Mouse (Mus musculus) liver, postnatal 0 days (tissue): ENCODE results near the gene Gm10181. TPM values are rescaled to one million over a fixed set of nuclear protein-coding genes. Genes with fewer than 3 reads are reported as not detected.
"Not testable (repeated sequence)": the region's sequence is repeated elsewhere in the genome, so short reads cannot be mapped to it uniquely, and the experiment has no call there.

Experiments
- ATAC-seq: fragments of 200-750 bp; cut with Nextera tagmentation; 2 replicates; pipeline ENCODE4 v1.8.0; 2017; ENCODE audit warnings: mild to moderate bottlenecking, moderate library complexity
- DNase-seq: peaks from one replicate; pipeline ENCODE4 v3.0.0-alpha.2; 2016
- H3K27ac ChIP-seq: fragments of 300-500 bp; sonication (generic); 2 replicates; pipeline ENCODE4 v1.5.1; 2014; ENCODE audit warnings: antibody characterized with exemption, moderate library complexity, mild to moderate bottlenecking, low read depth
- H3K27me3 ChIP-seq: fragments of 300-500 bp; sonication (generic); 2 replicates; pipeline ENCODE4 v1.6.1; 2014; ENCODE audit warnings: low read length, control low read depth, mixed read lengths; ENCODE audit not compliant: insufficient read depth
- H3K36me3 ChIP-seq: fragments of 300-500 bp; sonication (generic); replicated peaks from 2 replicates; pipeline ENCODE4 v1.6.1; 2014; ENCODE audit warnings: mild to moderate bottlenecking, control low read depth, low read length, moderate library complexity, mixed read lengths; ENCODE audit not compliant: insufficient read depth
- H3K4me1 ChIP-seq: fragments of 300-500 bp; sonication (generic); 2 replicates; pipeline ENCODE4 v1.6.1; 2014; ENCODE audit warnings: antibody characterized with exemption, mild to moderate bottlenecking, control low read depth; ENCODE audit not compliant: insufficient read depth
- H3K4me2 ChIP-seq: fragments of 300-500 bp; sonication (generic); 2 replicates; pipeline ENCODE4 v1.6.1; 2014; ENCODE audit warnings: low read depth, mild to moderate bottlenecking, low read length, moderate library complexity, mixed read lengths
- H3K4me3 ChIP-seq: fragments of 300-500 bp; sonication (generic); 2 replicates; pipeline ENCODE4 v1.5.1; 2014; ENCODE audit warnings: low read depth, low read length
- H3K9ac ChIP-seq: fragments of 300-500 bp; sonication (generic); replicated peaks from 2 replicates; pipeline ENCODE4 v1.6.1; 2014; ENCODE audit warnings: mild to moderate bottlenecking, moderate library complexity
- H3K9me3 ChIP-seq: fragments of 300-500 bp; sonication (generic); 2 replicates; pipeline ENCODE4 v1.6.1; 2016; ENCODE audit warnings: mild to moderate bottlenecking, control low read depth, low read length, mixed read lengths
- CTCF ChIP-seq: sonication (generic); IDR thresholded peaks from 2 replicates; pipeline ENCODE4 v1.5.1; 2016; ENCODE audit warnings: antibody characterized with exemption, low read depth
- EP300 ChIP-seq: IDR thresholded peaks from 2 replicates; pipeline ENCODE4 v1.6.1; 2016; ENCODE audit warnings: antibody characterized with exemption, low read depth, mild to moderate bottlenecking
- WGBS: fragments of 180-500 bp; shearing (Covaris S2); extraction: QIAGEN DNeasy Blood & Tissue Kit; methylation state at CpG from one replicate; pipeline ENCODE4 v1.1.7; 2014; ENCODE audit not compliant: insufficient replicate concordance; 5-methylcytosine and 5-hydroxymethylcytosine counted together
- polyA plus RNA-seq: library from polyadenylated mRNA; unstranded; fragments of >200 nt; fragmentation: Nextera tagmentation; extraction: Ambion mirVana; gene quantifications from 2 replicates; pipeline ENCODE4 v1.2.1, GENCODE M21; 2015

Gm10181 gene
- polyA plus RNA-seq, 1 experiment from 2014 or later, result not detected

DNA sequence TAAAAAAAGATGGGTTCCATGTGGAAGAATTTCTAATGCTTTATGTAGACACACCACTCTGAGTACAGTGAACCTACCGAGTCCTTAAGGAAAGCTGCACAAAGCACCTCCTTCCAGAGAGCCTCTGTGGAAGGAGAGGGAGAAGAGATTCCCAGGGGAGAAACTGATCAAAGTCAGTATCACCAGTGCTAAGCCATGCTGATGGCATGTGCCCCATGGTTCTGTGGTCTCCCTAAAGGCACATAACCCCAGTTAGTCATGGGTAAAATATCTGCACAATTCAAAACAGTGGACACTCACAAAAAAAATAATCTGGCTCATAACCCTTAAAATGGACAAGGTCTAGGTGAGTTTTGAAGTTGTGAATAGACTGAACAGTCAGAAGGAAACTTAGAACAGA lies 13.7 kb downstream of the Gm10181 start:
- 71% methylated on average over 1 of the region's 1 CpGs for WGBS
- ATAC-seq, result no peak
- no peak for DNase-seq

DNA sequence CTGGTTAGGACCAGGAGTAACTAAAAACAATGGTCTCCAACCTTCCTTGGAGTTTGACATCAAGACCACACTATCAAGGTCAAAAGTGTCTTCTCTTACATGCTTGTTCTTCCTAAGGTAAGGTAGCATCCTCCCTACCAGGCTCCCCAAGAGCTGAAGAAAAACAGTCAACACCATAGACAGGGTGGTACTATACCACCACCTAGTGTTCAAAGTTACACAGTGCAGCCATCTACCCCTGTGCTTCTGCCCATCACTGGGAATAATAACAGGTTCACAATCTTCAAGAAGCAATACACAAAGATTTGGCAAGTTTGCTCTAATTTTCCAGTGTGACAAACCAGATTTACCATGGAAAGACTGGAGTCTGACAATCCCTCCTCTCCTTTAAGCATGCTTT lies 15.4 kb downstream of the Gm10181 start:
- Histone ChIP-seq H3K9ac (no peak overlapping the region), H3K27ac (no peak overlapping the region), H3K27me3 (no peaks in the 10 kb centered on the region), H3K9me3 (no peaks in the 10 kb centered on the region; the same call in 1 of the 2 replicates), H3K36me3 (peaks cover 32% of the 10 kb centered on the region), H3K4me1 (no peaks in the 10 kb centered on the region), H3K4me3 (no peak overlapping the region), H3K4me2 (no peak overlapping the region)
- peak; percentile 27 for DNase-seq
- no peak for ATAC-seq
- no peak for TF ChIP-seq EP300
- TF ChIP-seq CTCF, result peak; percentile 92

More for the DNA sequence above, 13.7 kb downstream of the Gm10181 start:
- Histone ChIP-seq H3K27ac (no peak overlapping the region), H3K9ac (no peak overlapping the region), H3K4me2 (no peak overlapping the region), H3K36me3 (peaks cover 23% of the 10 kb centered on the region), H3K9me3 (no peaks in the 10 kb centered on the region; the same call in 1 of the 2 replicates), H3K4me1 (no peaks in the 10 kb centered on the region), H3K27me3 (no peaks in the 10 kb centered on the region), H3K4me3 (no peak overlapping the region)
- TF ChIP-seq EP300, result no peak

DNA sequence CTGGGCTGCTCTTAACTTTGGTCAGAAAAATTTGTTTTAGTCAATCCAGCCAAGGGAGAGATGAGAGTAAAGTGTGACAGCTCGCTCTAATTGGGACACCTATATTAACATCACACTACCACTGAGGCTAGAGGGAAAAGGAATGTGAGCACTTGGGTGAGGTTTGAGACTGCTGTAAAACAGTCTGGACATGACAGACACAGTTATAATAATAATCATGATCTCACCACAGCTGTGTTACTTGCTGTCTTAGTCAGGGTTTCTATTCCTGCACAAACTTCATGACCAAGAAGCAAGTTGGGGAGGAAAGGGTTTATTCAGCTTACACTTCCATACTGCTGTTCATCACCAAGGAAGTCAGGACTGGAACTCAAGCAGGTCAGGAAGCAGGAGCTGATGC lies 34.4 kb downstream of the Gm10181 start:
- not testable (repeated sequence) for H3K9ac ChIP-seq, H3K27me3 ChIP-seq, ATAC-seq, DNase-seq, H3K4me1 ChIP-seq, H3K9me3 ChIP-seq, H3K36me3 ChIP-seq, H3K4me3 ChIP-seq, H3K27ac ChIP-seq, H3K4me2 ChIP-seq
- 93% methylated on average over 1 of the region's 1 CpGs for WGBS

DNA sequence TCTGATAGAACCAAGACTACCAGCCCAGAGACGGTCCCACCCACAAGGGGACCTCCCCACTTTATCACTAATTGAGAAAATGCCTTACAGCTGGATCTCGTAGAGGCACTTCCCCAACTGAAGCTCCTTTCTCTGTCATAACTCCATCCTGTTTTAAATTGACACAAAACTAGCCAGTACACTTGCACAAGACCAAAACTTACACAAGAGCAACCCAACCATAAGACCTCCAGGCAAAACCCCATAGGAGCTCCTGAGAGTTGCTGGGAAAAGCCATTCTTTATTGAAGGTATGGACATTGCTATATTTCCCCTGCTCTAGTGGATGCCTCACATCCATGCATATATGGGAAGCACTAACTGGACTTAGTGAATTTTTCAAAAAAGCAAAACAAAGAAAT lies 34.8 kb downstream of the Gm10181 start:
- H3K4me1 ChIP-seq, result no peaks in the 10 kb centered on the region
- no peak overlapping the region for H3K9ac ChIP-seq
- no peak overlapping the region for H3K4me2 ChIP-seq
- DNase-seq (no peak), ATAC-seq (no peak)
- peaks cover 7% of the 10 kb centered on the region; the same call in 1 of the 2 replicates for H3K36me3 ChIP-seq
- no peak for TF ChIP-seq CTCF
- TF ChIP-seq EP300, result no peak
- no peaks in the 10 kb centered on the region for H3K27me3 ChIP-seq
- WGBS, result 57% methylated on average over 2 of the region's 2 CpGs
- H3K27ac ChIP-seq, result no peak overlapping the region
- H3K9me3 ChIP-seq, result no peaks in the 10 kb centered on the region
- no peak overlapping the region for H3K4me3 ChIP-seq

GRCm38 (mm10) chr9:25132253-25132652 lies 43.0 kb downstream of the Gm10181 start:
- Histone ChIP-seq H3K4me2 (no peak overlapping the region), H3K9me3 (no peaks in the 10 kb centered on the region), H3K36me3 (no peaks in the 10 kb centered on the region; the same call in 1 of the 2 replicates), H3K4me3 (no peak overlapping the region), H3K4me1 (no peaks in the 10 kb centered on the region), H3K27me3 (no peaks in the 10 kb centered on the region), H3K27ac (no peak overlapping the region), H3K9ac (no peak overlapping the region)
- DNase-seq (no peak), ATAC-seq (no peak)
- no peak for TF ChIP-seq EP300
- TF ChIP-seq CTCF, result no peak

- Histone ChIP-seq H3K9ac (no peak overlapping the region), H3K9me3 (no peaks in the 10 kb centered on the region)
Measured at GRCm38 (mm10) chr9:25132920-25133319, 43.7 kb downstream of the Gm10181 start.

GRCm38 (mm10) chr9:25138900-25139299 lies 49.7 kb downstream of the Gm10181 start:
- DNase-seq (no peak), ATAC-seq (no peak)
- H3K36me3 ChIP-seq, result no peaks in the 10 kb centered on the region; the same call in 1 of the 2 replicates
- H3K9ac ChIP-seq, result no peak overlapping the region
- TF ChIP-seq CTCF (no peak), EP300 (no peak)
- peaks cover 4% of the 10 kb centered on the region for H3K4me1 ChIP-seq
- 87% methylated on average over 1 of the region's 1 CpGs for WGBS
- H3K4me2 ChIP-seq, result no peak overlapping the region
- H3K27me3 ChIP-seq, result no peaks in the 10 kb centered on the region
- no peak overlapping the region for H3K27ac ChIP-seq
- no peak overlapping the region for H3K4me3 ChIP-seq
- no peaks in the 10 kb centered on the region for H3K9me3 ChIP-seq

More at GRCm38 (mm10) chr9:25132920-25133319, 43.7 kb downstream of the Gm10181 start:
- no peak overlapping the region for H3K27ac ChIP-seq
- H3K27me3 ChIP-seq, result no peaks in the 10 kb centered on the region
- no peaks in the 10 kb centered on the region for H3K4me1 ChIP-seq
- WGBS, result 57% methylated on average over 4 of the region's 4 CpGs
- no peak overlapping the region for H3K4me2 ChIP-seq
- no peak for TF ChIP-seq EP300
- no peak for TF ChIP-seq CTCF
- DNase-seq (no peak), ATAC-seq (no peak)
- H3K4me3 ChIP-seq, result no peak overlapping the region
- no peaks in the 10 kb centered on the region; the same call in none of the 2 replicates for H3K36me3 ChIP-seq

Other genes starting within 250 kb of the Gm10181 start
- gene Herpud2, start 62.4 kb downstream of the Gm10181 start, polyA plus RNA-seq, result 12.7 and 13.7 TPM in 2 replicates
- gene Sept7, start 163.0 kb downstream of the Gm10181 start, polyA plus RNA-seq, result 77.2 and 83.6 TPM in 2 replicates